Mouse (Mus musculus) heart, postnatal 0 days (tissue): ENCODE measurements at regions not wholly inside any gene's neighbourhood (a gene's known extent, or its start where the extent isn't known, plus 50 kb on each side); places are given as distances from the start of the nearest gene placed in this dataset.

ENCODE experiments used
- ATAC-seq: fragments of 200-750 bp; cut with Nextera tagmentation; 2 replicates; pipeline ENCODE4 v1.8.0; 2017; ENCODE audit warnings: low read depth, moderate number of reproducible peaks, moderate library complexity; ENCODE audit not compliant: insufficient read depth
- DNase-seq: peaks from one replicate; pipeline ENCODE4 v3.0.0-alpha.2; 2016; ENCODE audit warnings: low spot score
- H3K27ac ChIP-seq: fragments of 300-500 bp; sonication (generic); 2 replicates; pipeline ENCODE4 v1.5.1; 2014; ENCODE audit warnings: low read depth, mild to moderate bottlenecking
- H3K27me3 ChIP-seq: fragments of 300-500 bp; sonication (generic); 2 replicates; pipeline ENCODE4 v1.6.1; 2014; ENCODE audit warnings: low read length, mixed read lengths; ENCODE audit not compliant: control insufficient read depth, insufficient read depth
- H3K36me3 ChIP-seq: fragments of 300-500 bp; sonication (generic); replicated peaks from 2 replicates; pipeline ENCODE4 v1.6.1; 2014; ENCODE audit warnings: low read length, mixed read lengths; ENCODE audit not compliant: control insufficient read depth, insufficient read depth
- H3K4me1 ChIP-seq: fragments of 300-500 bp; sonication (generic); 2 replicates; pipeline ENCODE4 v1.6.1; 2014; ENCODE audit warnings: antibody characterized with exemption; ENCODE audit not compliant: control insufficient read depth, insufficient read depth
- H3K4me2 ChIP-seq: fragments of 300-500 bp; sonication (generic); 2 replicates; pipeline ENCODE4 v1.6.1; 2014; ENCODE audit warnings: low read depth, mild to moderate bottlenecking, low read length, moderate library complexity
- H3K4me3 ChIP-seq: fragments of 300-500 bp; sonication (generic); 2 replicates; pipeline ENCODE4 v1.5.1; 2014; ENCODE audit warnings: low read depth, low read length
- H3K9ac ChIP-seq: fragments of 300-500 bp; sonication (generic); replicated peaks from 2 replicates; pipeline ENCODE4 v1.6.1; 2014; ENCODE audit warnings: low read depth, low read length, mixed read lengths
- H3K9me3 ChIP-seq: fragments of 300-500 bp; sonication (generic); replicated peaks from 2 replicates; pipeline ENCODE4 v1.6.1; 2016; ENCODE audit warnings: low read length; ENCODE audit not compliant: control insufficient read depth
- CTCF ChIP-seq: IDR thresholded peaks from 2 replicates; pipeline ENCODE4 v1.5.1; 2016; ENCODE audit warnings: antibody characterized with exemption, control low read depth, low read depth
- EP300 ChIP-seq: IDR thresholded peaks from 2 replicates; pipeline ENCODE4 v1.6.1; 2016; ENCODE audit warnings: antibody characterized with exemption, low read depth
- WGBS: fragments of 180-500 bp; shearing (Covaris S2); extraction: QIAGEN DNeasy Blood & Tissue Kit; methylation state at CpG from one replicate; pipeline ENCODE4 v1.1.7; 2014; 5-methylcytosine and 5-hydroxymethylcytosine counted together

DNA sequence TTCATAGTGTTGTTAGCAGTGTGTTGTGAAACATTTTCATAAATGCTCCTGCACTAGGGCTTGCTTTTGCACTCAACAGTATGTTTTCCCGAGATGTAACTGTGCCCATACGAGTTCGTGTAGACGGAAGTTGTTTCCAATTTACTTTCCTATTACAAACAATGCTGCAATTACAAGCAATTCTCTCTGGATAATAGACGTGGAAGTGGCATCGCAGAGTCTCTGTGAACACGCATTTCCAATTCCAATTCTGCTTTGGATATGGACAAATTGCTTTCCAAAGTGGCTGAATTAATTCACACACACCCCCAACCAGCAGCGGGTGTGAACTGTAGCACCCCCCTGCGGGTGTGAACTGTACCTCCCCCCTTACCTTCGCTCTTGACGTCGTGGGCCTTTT, 250.9 kb upstream of the Dio3 start:
- TF ChIP-seq EP300 (no peak), CTCF (no peak)
- ATAC-seq (no peak), DNase-seq (no peak)
- Histone ChIP-seq H3K4me3 (no peak overlapping the region), H3K27me3 (no peaks in the 10 kb centered on the region), H3K4me2 (no peak overlapping the region), H3K9me3 (no peaks in the 10 kb centered on the region), H3K36me3 (no peaks in the 10 kb centered on the region), H3K4me1 (no peaks in the 10 kb centered on the region), H3K9ac (no peak overlapping the region), H3K27ac (no peak overlapping the region)
- 76% methylated on average over 12 of the region's 12 CpGs for WGBS

DNA sequence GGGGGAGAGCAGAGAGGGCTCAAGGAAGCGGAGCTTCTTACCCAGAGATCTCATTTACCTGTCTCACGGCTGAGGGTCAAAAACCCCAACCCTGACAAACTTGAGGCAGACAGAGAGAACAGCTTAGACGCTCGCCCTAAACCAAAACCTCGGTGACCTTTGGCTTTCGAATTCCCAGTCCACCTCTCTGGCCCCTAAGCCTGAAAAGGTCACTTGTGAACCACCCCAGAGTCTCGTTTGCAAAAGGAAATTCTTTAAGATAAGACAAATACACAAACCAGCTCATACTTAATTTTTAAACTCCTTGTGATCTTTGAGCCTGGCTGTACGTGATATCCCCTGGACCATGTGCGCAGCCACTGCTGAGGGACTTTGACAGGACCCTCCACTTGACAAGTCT, 250.2 kb upstream of the Dio3 start:
- Histone ChIP-seq H3K9me3 (no peaks in the 10 kb centered on the region), H3K36me3 (no peaks in the 10 kb centered on the region), H3K27ac (no peak overlapping the region), H3K27me3 (no peaks in the 10 kb centered on the region), H3K4me2 (no peak overlapping the region), H3K9ac (no peak overlapping the region), H3K4me1 (no peaks in the 10 kb centered on the region), H3K4me3 (no peak overlapping the region)
- ATAC-seq (no peak), DNase-seq (no peak)
- TF ChIP-seq EP300 (no peak), CTCF (no peak)
- 57% methylated on average over 9 of the region's 9 CpGs for WGBS

DNA sequence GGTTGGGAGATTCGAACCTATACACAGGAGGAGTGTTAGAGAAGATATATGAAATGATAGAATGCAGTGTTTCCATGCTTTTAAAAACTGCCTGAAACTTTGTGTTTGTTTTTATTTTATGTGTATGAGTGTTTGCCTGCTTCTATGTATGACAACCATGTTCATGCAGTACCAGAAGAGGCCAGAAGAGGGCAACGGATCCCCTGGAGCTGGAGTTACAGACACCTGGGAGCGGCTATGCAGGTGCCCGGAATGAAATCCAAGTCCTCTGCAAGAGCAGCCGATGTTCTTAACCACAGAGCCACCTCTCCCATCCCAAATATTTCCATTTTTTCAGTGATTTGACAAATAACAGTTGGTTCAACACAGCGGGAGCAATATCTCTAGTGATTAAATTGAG, 247.5 kb upstream of the Dio3 start:
- Histone ChIP-seq H3K9ac (no peak overlapping the region), H3K4me3 (no peak overlapping the region), H3K27ac (no peak overlapping the region), H3K9me3 (no peaks in the 10 kb centered on the region), H3K36me3 (no peaks in the 10 kb centered on the region), H3K4me1 (no peaks in the 10 kb centered on the region), H3K4me2 (no peak overlapping the region), H3K27me3 (no peaks in the 10 kb centered on the region)
- 47% methylated on average over 6 of the region's 6 CpGs for WGBS
- ATAC-seq (no peak), DNase-seq (no peak)
- TF ChIP-seq CTCF, result peak; percentile 38
- no peak for TF ChIP-seq EP300

DNA sequence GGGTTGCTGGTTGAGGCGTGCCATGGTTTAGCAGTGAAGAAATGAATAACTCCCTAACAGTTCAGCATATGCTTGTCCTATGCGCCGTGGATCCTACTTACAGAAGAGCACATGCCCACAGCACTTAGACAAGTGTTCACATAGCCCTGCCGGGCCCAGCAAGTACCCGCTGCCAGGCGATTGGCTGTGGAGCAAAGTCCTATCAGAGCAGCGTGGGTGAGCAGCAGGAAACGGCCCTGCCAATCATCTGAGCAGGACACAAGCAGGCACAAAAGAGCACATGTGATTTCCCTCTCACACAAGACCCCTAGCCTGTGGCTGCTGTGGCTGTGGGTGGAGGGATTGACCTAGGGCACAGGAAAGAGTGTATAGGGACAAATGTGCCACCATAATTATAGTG, 243.7 kb upstream of the Dio3 start:
- Histone ChIP-seq H3K27ac (no peak overlapping the region), H3K36me3 (no peaks in the 10 kb centered on the region), H3K4me3 (no peak overlapping the region), H3K9me3 (no peaks in the 10 kb centered on the region), H3K27me3 (no peaks in the 10 kb centered on the region), H3K4me1 (no peaks in the 10 kb centered on the region), H3K9ac (no peak overlapping the region), H3K4me2 (no peak overlapping the region)
- no peak for ATAC-seq
- TF ChIP-seq CTCF (no peak), EP300 (no peak)
- 63% methylated on average over 8 of the region's 8 CpGs for WGBS
- DNase-seq, result no peak

DNA sequence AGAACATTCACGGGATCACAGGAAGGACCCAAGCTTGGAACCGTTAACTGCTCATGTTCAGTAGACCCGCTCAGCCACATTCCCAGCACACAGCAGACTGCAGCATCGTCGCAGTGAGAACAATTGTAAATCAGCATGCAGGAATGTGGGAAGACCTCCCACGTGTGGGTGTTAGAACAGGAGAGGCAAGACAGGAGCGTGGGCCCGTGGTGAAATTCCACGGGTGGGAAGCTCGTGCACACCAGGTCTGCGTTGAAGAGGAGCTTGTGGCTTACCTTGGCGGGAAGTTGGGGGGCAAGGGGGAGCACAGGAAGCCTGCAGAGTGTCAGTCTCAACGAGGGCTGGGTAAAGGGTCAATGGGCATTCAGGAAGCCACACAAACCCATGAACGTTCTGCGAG, 238.2 kb upstream of the Dio3 start:
- Histone ChIP-seq H3K27ac (no peak overlapping the region), H3K4me2 (no peak overlapping the region), H3K4me1 (no peaks in the 10 kb centered on the region), H3K4me3 (no peak overlapping the region), H3K9ac (no peak overlapping the region), H3K9me3 (no peaks in the 10 kb centered on the region), H3K27me3 (no peaks in the 10 kb centered on the region), H3K36me3 (no peaks in the 10 kb centered on the region)
- TF ChIP-seq CTCF (no peak), EP300 (no peak)
- WGBS, result 44% methylated on average over 15 of the region's 15 CpGs
- ATAC-seq (no peak), DNase-seq (no peak)

DNA sequence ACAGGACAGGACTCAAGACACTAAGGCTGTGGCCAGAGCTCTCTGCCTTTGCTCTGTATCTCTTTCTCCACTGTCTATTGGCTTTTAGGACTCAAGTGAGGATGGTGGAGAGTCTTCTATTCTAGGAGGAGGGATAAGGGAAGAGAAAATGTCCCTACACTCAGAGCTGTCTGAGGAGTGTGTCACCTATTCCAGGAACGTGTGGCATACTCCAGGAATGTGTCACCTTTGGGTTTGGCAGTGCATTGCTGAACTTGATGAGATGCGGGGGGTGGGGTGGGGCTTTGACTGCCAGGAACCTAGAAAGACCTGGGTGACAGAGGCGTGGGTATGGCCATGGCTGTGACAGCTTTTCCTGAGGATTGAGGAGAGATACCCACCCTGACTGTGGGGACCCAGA, 237.1 kb upstream of the Dio3 start:
- no peaks in the 10 kb centered on the region for H3K4me1 ChIP-seq
- 25% methylated on average over 3 of the region's 3 CpGs for WGBS
- no peak overlapping the region for H3K4me3 ChIP-seq
- ATAC-seq (no peak), DNase-seq (no peak)
- no peaks in the 10 kb centered on the region for H3K9me3 ChIP-seq
- H3K36me3 ChIP-seq, result no peaks in the 10 kb centered on the region
- no peak overlapping the region for H3K27ac ChIP-seq
- no peaks in the 10 kb centered on the region for H3K27me3 ChIP-seq
- TF ChIP-seq CTCF, result no peak
- no peak for TF ChIP-seq EP300
- no peak overlapping the region for H3K9ac ChIP-seq
- H3K4me2 ChIP-seq, result no peak overlapping the region
